Comparison of ENCODE assay signal across 1 mouse cellular context in the genomic region with DNA sequence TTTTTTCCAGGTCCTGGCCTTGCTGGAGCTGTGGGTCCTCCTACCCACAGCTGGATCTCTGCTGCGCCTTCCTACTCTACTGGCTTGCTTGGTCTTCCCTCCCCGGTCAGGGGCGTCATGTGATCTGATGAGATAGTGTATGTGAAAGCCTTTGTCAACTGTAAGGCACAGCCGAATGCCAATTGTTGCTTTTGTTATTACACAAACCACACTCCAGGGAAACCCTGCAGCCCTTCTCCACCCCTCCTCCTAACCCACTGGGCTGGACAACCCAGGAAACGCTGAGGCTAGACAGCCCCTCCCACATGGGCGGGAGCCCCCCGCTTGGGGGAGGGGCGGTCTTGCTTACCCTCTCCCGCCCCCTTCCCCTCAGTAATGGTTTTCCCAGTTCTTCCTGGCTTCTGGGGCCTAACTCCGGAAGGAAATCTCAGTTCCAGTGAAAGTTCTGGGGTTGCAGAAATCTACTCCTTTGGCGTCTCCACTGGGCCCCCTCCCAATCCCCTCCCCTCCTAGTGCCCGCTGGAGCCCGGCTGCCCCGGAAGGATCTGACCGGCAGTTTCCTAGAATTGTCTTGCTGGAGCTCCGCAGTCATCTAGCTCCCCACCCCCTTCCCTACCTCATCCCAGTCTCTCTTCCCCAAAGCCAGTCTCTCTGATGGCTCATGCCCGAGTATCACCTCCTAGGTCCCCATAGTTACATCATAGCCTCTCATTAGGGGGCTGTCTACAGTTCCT.
A peak's percentile ranks its signal among the peaks of the same experiment; 100 is the strongest.
TF ChIP-seq lines count a peak whose summit lies in the region.

No protein-coding gene starts in this region.

TF ChIP-seq in myocyte, 11 proteins besides CTCF, POLR2A, EP300 and RAD21:
- TF ChIP-seq TCF12 (IDR thresholded peaks at IDR 0.05; ENCODE audit: insufficient read depth, poor library complexity, severe bottlenecking) (no peak), MYOD1 (IDR thresholded peaks at IDR 0.05; ENCODE audit: control insufficient read depth in 1 of 3, insufficient read length in 2 of 3, low read depth in 2 of 3) (no peak), REST (IDR thresholded peaks at IDR 0.05; ENCODE audit: insufficient read depth, insufficient read length) (no peak), USF1 (IDR thresholded peaks at IDR 0.05; ENCODE audit: low read depth) (peak; percentile 74), CEBPB (IDR thresholded peaks at IDR 0.05; ENCODE audit: insufficient read depth, poor library complexity, severe bottlenecking) (no peak), MYOG (IDR thresholded peaks at IDR 0.05; ENCODE audit: control insufficient read depth in 1 of 3, insufficient read depth in 1 of 3, insufficient read length in 2 of 3, low read depth in 2 of 3) (no peak), POLR2AphosphoS2 (IDR thresholded peaks at IDR 0.05; ENCODE audit: insufficient read length, low read depth) (no peak)
TF ChIP-seq in myocyte: peak in this region for 1.
